18 mouse cellular contexts compared by ENCODE assay signal in the genomic region with DNA sequence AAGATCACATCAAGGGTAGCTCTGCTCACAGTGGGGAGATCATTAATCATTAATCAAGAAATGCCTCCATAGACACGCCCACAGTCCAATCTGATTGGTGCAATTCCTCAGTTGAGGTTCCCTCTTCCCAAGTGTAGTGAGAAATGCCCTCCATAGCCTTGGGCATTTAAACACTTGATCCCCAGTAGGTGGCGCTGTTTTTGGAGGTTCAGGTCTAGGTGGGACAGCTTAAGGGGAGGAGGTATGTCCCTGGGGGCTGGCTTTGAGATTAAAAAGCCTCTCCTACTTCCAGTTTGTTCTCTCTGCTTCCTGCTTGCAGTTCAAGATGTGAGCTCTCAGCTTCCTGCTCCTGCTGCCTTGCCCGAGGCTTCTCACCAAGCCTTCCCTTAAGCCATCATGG.
DNase-seq lines count a peak whose midpoint lies in the region; ATAC-seq and TF ChIP-seq lines count a peak whose summit lies in the region.
"Had no signal": no experiment of that assay in that cellular context is flagged by ENCODE, and none has a peak within 500 bp of the region (broad histone marks: within the 10 kb centered on the region; RNA-seq: fewer than 3 reads in every experiment).

No protein-coding gene starts in this region.

- H3K27me3 ChIP-seq in intestine, postnatal 0 days (replicated peaks; ENCODE audit: control insufficient read depth, insufficient read depth, low read length) = no peaks in the 10 kb centered on the region
- H3K27me3 ChIP-seq in intestine, embryonic 16.5 days (replicated peaks; ENCODE audit: control insufficient read depth, insufficient read depth, low read length) = no peaks in the 10 kb centered on the region
- no peaks in the 10 kb centered on the region for H3K27me3 ChIP-seq in lung, embryonic 15.5 days
- H3K27me3 ChIP-seq: forebrain, embryonic 13.5 days had no signal

- no peak for DNase-seq in lung, adult 18-20 months
- peak; percentile 40 for DNase-seq in ES-E14 (ENCODE audit: low read depth, low spot score)
- peak; percentile 47 for DNase-seq in induced T-regulatory cell, adult 2 months (ENCODE audit: low read depth)
- DNase-seq: cerebellum, adult 11 months; gastrocnemius, postnatal 10 days; kidney, adult 8-10 months; layer of hippocampus, adult 9-11 months; right cerebral cortex, postnatal 4 days; thymus, postnatal 25 days had no signal

- WGBS in intestine, postnatal 0 days = 75% methylated on average over 3 of the region's 3 CpGs
- 78% methylated on average over 3 of the region's 3 CpGs for WGBS in intestine, embryonic 16.5 days
- 69% methylated on average over 3 of the region's 3 CpGs for WGBS in lung, embryonic 15.5 days

- no peak overlapping the region for H3K4me2 ChIP-seq in intestine, postnatal 0 days (replicated peaks; ENCODE audit: low read depth)
- no peak overlapping the region for H3K4me2 ChIP-seq in intestine, embryonic 16.5 days (ENCODE audit: low read depth, low read length)
- no peak overlapping the region for H3K4me2 ChIP-seq in lung, embryonic 15.5 days
- H3K4me2 ChIP-seq: forebrain, embryonic 13.5 days; heart, embryonic 11.5 days had no signal

- no peak overlapping the region for H3K9ac ChIP-seq in intestine, postnatal 0 days (ENCODE audit: low read depth, low read length)
- H3K9ac ChIP-seq in intestine, embryonic 16.5 days (ENCODE audit: low read depth, low read length) = no peak overlapping the region
- H3K9ac ChIP-seq in lung, embryonic 15.5 days = no peak overlapping the region
- no peak overlapping the region for H3K9ac ChIP-seq in ES-E14 (ENCODE audit: insufficient read depth, low read depth, low read length, poor library complexity, severe bottlenecking)
- H3K9ac ChIP-seq: forebrain, embryonic 13.5 days had no signal

- TF ChIP-seq CTCF in intestine, postnatal 0 days (IDR thresholded peaks at IDR 0.05; ENCODE audit: low read depth) = peak; percentile 51

- no peak overlapping the region for H3K4me3 ChIP-seq in intestine, postnatal 0 days (ENCODE audit: low read depth, low read length)
- H3K4me3 ChIP-seq in intestine, embryonic 16.5 days (ENCODE audit: low read length) = no peak overlapping the region
- no peak overlapping the region for H3K4me3 ChIP-seq in lung, embryonic 15.5 days
- no peak overlapping the region for H3K4me3 ChIP-seq in ES-E14 (ENCODE audit: insufficient read depth in 1 of 2, low read depth in 1 of 2, low read length in 2 of 2, poor library complexity in 1 of 2, severe bottlenecking in 1 of 2)
- H3K4me3 ChIP-seq: forebrain, embryonic 13.5 days; hindbrain, embryonic 10.5 days; midbrain, embryonic 10.5 days had no signal

- H3K9me3 ChIP-seq in intestine, postnatal 0 days (ENCODE audit: control insufficient read depth) = no peaks in the 10 kb centered on the region
- 0 out of 2 replicates have a peak, but pooled peaks cover 5% of the 10 kb centered on the region for H3K9me3 ChIP-seq in intestine, embryonic 16.5 days (ENCODE audit: control insufficient read depth, low read length)
- no peaks in the 10 kb centered on the region for H3K9me3 ChIP-seq in lung, embryonic 15.5 days
- no peaks in the 10 kb centered on the region for H3K9me3 ChIP-seq in ES-E14 (ENCODE audit: control insufficient read depth, insufficient read depth, low read depth, low read length)

- no peaks in the 10 kb centered on the region for H3K4me1 ChIP-seq in intestine, postnatal 0 days (replicated peaks; ENCODE audit: control insufficient read depth, insufficient read depth, low read length)
- H3K4me1 ChIP-seq in intestine, embryonic 16.5 days (ENCODE audit: control insufficient read depth, insufficient read depth, low read length) = no peaks in the 10 kb centered on the region
- H3K4me1 ChIP-seq in lung, embryonic 15.5 days = peaks cover 30% of the 10 kb centered on the region; the same call in 1 of the 2 replicates
- no peaks in the 10 kb centered on the region for H3K4me1 ChIP-seq in ES-E14 (ENCODE audit: control insufficient read depth in 2 of 2, insufficient read depth in 2 of 2, low read length in 2 of 2, poor library complexity in 1 of 2)
- H3K4me1 ChIP-seq: forebrain, embryonic 13.5 days; hindbrain, embryonic 10.5 days; midbrain, embryonic 10.5 days had no signal

- ATAC-seq in intestine, postnatal 0 days = no peak
- no peak for ATAC-seq in intestine, embryonic 16.5 days
- no peak for ATAC-seq in lung, embryonic 15.5 days (ENCODE audit: borderline replicate concordance, extremely low read depth, low FRiP score, low TSS enrichment)
- ATAC-seq in granulocyte monocyte progenitor cell, adult 5-6 weeks (replicated peaks; ENCODE audit: poor library complexity, severe bottlenecking) = no peak
- ATAC-seq in erythroblast, adult 5-6 weeks (replicated peaks; ENCODE audit: low FRiP score, poor library complexity, severe bottlenecking) = no peak
- ATAC-seq: forebrain, embryonic 13.5 days had no signal

- no peak overlapping the region for H3K27ac ChIP-seq in intestine, postnatal 0 days (ENCODE audit: low read depth, low read length)
- H3K27ac ChIP-seq in intestine, embryonic 16.5 days (ENCODE audit: low read length) = no peak overlapping the region
- H3K27ac ChIP-seq in lung, embryonic 15.5 days = peak overlapping the region; percentile 62
- H3K27ac ChIP-seq in ES-E14 (ENCODE audit: insufficient read depth, low read depth, low read length, poor library complexity, severe bottlenecking) = no peak overlapping the region
- H3K27ac ChIP-seq: forebrain, embryonic 13.5 days; hindbrain, embryonic 10.5 days; midbrain, embryonic 10.5 days had no signal

- in situ Hi-C loops in ES-E14 (cut with MboI; ENCODE audit: low sequenced_read_pairs in 2 of 2, unreplicated experiment in 2 of 2) = no loop called here

- no peaks in the 10 kb centered on the region for H3K36me3 ChIP-seq in intestine, postnatal 0 days (ENCODE audit: control insufficient read depth, insufficient read depth)
- no peaks in the 10 kb centered on the region for H3K36me3 ChIP-seq in intestine, embryonic 16.5 days (ENCODE audit: control insufficient read depth, insufficient read depth, low read length)
- no peaks in the 10 kb centered on the region for H3K36me3 ChIP-seq in lung, embryonic 15.5 days
- no peaks in the 10 kb centered on the region for H3K36me3 ChIP-seq in ES-E14 (ENCODE audit: control insufficient read depth, insufficient read depth, low read length, poor library complexity, severe bottlenecking)
- H3K36me3 ChIP-seq: hindbrain, embryonic 10.5 days; midbrain, embryonic 10.5 days had no signal

TF ChIP-seq in ES-E14, 5 proteins besides CTCF, POLR2A, EP300 and RAD21:
- no peak for TF ChIP-seq CHD2 (IDR thresholded peaks at IDR 0.05; ENCODE audit: low read depth, low read length)
- TF ChIP-seq ZC3H11A (IDR thresholded peaks at IDR 0.05; ENCODE audit: borderline replicate concordance, low read depth, low read length) = 0 out of 2 replicates have a peak, but pooled peaks have one; percentile 7

Comparison
In these comparisons a context has a peak if more than half of its experiments do, and no peak if none do; other contexts are left out.
1. DNase-seq: peak in ES-E14 (single experiment) and induced T-regulatory cell, adult 2 months (single experiment); none in lung, adult 18-20 months (0 of 2).